Mouse (Mus musculus) CH12F3 (cell line): ENCODE measurements at regions not wholly inside any gene's neighbourhood (a gene's known extent, or its start where the extent isn't known, plus 50 kb on each side); places are given as distances from the start of the nearest gene placed in this dataset.

Experiments used
- in situ Hi-C: fragments of 300-500 bp; cut with MboI; formaldehyde crosslinking; loops from 2 replicates; pipeline ENCODE4 v1.14.3; 2020; ENCODE audit warnings: low sequenced_read_pairs

DNA sequence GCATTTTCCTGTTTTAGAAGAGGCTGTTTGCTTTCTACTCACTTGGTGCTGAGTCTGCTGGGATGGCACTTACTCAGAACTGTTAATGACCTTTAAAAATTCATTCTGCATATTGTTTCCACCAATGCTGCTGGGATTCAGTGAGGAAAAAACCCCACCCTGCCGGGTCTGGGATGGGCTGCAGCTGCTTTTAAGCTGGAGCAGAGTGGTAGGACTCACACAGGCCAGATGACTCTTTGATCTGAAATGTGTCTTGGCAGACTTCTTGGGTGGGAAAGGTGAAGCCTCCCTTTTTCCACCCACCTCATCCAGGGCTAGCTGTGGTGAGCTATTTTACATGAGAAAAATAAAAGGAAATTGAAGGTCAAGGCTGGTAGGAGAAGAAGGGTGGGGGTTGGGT is 56.4 kb upstream of the Ddhd1 start:
- in situ Hi-C loops: no loop called here

DNA sequence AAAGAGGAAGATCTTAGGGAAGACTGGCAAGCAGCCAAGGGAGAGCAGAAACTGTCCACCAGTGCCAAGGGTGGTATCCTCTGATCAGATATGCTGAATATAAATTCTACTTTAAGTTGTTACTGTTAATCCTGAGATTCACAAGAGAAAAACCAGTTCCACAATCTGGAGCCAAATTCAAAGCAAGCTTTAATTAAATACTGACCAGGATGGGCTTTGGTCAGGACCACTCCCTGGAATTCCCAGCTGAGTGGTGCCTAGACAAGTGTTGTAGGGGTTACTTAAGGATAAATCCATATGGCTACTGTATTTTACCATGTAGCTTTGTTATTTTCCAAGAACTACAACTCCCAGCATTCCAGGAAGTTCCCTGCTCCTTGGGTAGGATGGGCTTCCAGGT is 56.8 kb upstream of the Ddhd1 start:
- in situ Hi-C loops: no loop called here

DNA sequence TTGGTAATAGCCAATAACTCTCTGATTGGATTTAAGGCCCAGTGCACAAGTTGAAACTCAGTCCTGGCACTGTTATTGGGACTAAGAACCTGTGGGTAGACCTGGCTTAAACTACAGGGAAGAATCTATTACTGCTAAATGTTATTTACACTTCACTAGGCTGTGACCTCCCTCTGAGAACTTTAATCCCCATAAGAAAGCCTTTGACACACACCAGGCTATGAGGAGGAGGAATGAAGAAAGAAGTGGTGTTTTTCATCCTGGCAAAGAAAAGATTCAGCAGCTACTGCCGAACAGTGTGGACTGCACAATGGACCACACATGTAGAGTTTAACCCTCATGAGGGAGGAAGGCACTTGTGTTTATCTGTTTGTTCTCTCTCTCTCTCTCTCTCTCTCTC is 58.2 kb upstream of the Ddhd1 start:
- in situ Hi-C loops: no loop called here

DNA sequence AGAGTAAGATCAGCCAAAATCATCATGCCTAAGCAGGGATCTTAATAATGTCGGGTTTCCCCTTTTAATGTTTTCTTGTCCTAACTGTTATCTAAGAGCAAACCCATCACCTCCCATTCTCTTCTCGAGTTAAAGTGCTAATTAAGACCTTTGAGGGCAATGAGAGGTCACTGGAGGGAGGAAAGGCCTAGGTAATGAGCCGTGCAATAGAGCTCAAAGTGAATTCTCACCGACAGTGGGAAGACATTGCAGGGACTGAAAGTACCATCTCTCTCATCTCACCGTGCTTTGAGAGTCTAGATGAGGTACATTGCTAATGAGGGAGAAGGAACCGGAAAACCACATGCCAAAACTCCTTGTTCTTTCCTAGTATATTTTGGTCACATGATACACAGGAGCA is 64.9 kb upstream of the Ddhd1 start:
- in situ Hi-C loops: no loop called here

DNA sequence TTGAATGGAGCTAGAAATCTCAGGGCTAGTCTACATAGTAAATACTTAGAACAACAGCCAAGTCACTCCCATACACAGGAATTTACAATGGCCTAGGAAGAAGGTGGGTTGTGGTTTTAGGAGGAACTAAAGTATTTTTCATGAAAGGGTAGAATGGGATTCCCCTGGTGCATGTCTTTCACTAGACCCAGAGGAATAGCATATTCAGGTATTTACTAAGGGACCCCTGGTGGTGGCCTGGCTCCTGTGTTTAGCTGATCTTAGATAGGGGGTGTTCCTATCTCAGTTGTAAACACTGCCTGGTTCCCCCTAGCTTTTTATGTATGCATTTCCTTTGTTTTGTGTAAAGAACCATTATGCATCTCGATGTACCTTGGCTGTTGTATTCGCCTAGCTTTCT is 66.4 kb upstream of the Ddhd1 start:
- in situ Hi-C loops: no loop called here

DNA sequence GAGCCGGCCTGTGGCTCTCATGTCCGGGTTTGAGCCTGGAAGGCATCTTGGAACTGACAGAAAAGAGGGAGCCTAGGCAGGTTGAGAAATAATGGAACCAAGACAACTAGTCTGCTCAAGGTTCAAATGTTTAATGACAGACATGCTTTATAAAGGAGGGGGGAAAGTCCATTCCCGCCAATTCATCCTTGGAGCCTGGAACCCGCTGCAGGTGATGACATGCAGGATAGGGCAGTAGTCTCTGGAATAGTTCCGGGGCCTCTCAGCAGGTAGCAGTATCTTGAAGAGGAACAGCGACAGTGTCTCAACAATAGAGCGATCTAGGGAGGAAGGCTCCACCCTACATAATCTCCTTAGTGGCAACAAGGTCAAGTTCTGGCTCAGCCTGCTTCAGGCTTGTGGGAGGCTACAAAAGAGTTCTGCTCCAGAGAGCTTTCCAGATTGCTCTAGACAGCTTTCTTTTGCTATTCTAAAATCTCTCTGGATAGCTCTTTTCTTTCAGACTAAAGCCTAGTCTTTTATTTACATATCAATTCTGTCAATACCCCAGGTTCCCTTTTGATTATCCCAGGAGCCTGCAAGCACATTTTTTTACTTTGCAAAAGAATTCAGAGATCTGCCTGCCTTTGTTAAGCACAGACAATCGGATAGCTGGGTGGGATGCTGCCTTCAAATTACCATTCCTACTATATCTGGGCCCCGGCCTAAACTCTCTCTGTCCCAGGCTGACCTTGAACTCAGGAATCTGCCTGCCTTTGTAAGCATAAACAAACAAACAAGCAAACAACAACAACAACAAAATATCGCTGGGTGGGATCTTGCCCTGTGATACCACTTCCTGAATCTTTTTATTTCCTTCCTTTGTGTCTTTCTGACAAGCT is 76.8 kb upstream of the Ddhd1 start:
- in situ Hi-C loops: no loop called here

DNA sequence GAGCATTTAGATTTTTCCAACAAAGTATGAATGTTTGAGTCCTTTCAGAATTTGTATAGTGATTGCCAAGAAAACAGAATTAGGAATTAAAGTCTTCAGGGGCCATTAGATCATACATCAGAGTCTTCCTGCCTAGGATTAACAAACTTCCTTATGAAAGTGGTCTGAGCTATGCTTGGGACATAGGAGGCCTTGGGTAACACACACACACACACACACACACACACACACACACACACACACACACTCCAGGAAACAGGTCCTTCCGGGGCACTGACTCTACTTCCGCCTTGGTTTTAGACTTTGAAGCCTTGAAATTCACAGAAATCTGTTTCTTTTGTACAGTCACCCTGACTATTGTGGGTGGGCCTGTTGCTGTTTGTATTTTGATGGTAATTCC is 80.0 kb upstream of the Ddhd1 start:
- in situ Hi-C loops: no loop called here

DNA sequence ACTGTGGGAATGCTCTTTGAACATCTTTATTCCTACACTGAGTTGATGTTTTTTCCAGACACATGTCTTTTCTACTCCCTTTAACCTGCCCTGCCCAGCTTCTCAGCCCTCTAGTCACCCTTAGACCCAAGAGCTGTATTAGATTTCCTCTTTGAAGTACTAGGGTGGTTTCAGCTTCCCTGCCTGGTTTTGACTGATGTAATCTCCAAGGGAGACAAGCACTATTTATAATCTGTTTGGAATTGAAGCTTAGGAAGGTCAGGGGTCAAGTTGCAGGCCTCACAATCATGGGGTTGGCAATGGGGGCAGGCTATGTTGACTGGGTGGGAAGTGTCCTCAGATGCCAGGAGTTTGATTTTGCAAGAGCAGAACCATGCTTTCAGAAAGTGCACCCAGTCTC is 81.7 kb upstream of the Ddhd1 start:
- in situ Hi-C loops: no loop called here

DNA sequence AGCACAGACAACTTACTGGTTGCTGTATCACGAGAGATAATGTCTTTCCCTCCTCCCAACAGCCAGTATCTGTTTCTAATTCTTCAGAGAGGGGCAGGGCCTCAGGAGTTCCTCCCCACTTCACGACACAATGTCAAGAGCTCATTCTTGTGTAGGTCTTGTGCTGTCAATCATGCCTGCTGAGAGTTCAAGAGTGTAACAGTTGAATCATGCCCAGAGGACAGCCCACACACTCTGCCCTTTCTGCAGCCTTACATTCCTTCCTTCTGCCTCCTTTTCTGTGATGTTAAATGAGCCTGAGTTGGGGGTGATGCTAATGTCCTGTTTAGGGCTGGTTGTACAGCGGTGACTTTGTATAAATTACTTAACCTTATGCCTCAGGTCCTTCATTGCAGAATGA is 82.7 kb upstream of the Ddhd1 start:
- in situ Hi-C loops: no loop called here

DNA sequence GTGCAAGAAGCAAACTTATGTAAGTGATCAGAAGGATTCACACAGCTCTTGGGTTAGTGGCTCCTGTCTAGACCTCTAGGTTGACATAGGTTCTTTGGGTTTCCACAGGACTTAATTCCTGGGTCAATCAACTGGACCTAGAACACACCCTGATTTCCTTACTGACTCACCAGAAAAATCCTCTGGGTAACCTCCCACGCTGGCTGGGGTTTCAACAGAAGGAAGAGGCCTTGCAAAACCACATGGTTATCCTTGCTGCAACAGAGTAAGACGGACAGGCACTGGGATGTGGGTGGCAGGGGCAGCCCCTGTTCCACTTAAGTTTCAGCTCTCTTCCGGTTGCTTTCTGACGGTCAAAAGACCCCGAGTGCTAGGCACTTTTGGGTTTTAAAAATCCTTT is 88.2 kb upstream of the Ddhd1 start:
- in situ Hi-C loops: no loop called here

DNA sequence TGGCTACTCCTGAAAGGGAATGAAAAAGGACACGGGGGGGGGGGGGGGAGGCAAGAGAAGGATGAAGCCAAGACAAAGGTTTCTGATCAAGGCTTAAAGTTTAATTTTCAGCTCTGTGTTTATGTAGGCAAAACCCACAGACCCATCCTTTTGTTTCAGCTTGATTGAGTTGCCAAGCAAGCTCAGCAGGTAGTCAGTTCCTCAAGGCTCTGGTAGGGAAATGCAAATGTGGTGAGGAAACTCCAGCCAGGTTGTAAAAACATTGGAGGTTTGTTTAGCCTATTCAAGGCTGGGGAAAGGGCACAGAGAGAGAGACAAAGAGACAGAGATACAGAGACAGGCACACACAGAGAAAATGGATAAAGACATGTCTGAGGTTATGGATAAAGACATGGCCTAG is 99.4 kb upstream of the Ddhd1 start:
- in situ Hi-C loops: no loop called here

DNA sequence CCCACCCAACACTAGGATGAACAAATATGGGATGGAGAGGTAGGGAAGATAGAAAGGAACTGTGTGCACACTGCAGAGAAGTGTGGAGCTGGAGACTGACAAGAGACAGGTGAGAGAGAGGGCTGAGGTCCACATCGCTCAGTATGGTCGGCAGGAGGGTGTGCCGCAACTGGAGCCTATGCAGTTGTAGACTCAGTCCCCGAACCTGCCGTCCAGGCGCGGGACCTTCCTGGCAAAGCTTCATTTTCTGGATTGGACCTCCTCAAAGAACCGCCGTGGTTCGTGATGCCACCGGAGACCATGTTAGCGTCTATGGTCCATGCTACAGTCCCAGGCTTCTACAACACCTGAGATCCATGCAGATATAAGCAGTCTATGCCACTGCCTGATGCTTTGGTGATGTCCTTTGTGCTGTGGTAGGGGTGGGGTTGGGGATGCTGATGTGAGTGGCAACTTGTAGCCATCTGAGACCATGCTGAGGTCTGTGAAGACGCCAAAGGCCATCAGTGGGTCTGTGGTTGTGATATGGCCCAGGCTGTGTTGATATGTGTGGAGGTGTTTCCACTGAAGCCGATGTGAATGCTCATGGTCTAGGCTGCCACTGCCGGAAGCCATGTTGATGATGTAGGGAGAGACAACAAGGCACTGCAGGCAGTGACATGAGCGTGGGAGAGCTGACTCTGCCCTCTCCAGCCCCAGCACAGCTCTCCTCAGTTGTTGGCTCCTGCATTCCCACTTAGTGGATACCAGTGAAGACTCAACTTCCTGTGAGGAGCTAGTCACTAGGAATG is 103.1 kb upstream of the Ddhd1 start:
- in situ Hi-C loops: no loop called here

DNA sequence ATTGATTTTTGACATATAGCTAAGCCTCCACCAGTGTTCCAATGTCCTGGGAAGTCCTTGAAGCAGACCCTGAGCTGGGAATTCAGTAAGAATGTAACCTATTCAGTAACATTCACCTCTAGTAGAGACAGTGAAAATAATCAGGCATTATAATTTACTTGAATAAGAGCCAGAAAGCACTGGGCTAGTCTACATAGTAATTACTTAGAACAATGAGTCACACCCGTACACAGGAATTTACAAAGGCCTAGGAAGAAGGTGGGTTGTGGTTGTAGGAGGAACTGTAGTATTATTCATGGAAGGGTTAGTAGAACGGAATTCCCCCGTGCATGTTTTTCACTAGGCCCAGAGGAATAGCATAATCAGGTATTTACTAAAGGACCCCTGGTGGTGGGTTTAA is 106.3 kb upstream of the Ddhd1 start:
- in situ Hi-C loops: no loop called here

DNA sequence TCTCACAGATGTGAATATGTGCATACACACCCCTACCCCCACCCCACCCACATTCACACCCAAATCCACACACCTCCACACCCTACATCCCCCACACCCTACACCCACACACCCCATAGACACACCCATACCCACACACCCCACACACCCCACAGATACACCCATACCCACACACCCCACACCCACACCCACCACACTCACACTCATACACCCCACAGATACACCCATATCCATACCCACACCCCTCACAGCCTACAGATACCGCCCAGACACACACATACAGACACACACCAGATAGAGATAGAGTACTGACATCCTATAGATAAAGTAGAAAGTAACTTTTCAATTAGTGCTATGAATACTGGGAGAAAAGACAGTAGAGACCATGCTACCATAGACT is 108.6 kb upstream of the Ddhd1 start:
- in situ Hi-C loops: no loop called here

DNA sequence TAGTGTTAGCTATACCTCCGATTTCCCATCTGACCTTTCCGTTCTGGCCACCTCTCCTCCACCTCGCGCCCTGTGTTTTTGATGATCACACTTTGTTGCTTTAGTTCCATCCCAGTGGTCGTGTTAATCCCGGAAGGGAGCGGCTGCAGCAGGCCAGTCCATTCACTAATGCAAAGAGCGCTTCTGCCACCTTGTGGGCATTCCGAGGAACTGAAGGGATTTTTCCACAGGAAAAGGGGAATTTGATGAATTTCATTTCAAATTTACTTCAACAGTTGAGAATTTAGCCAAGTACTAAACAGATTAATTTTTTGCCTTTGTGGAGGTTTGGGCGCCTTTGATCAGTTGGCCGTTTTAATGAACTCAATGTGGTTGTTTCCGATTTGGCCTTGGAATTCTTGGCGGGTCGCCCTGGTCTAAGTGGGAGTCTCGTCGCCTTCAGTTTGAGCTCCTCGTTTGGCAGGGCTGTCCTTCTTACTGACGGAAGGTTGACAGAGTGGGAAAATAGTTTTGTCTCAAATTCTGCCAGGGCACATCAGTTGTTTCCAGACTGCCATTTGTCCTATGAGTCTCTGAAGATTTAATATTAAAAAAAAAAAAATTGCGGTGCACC is 114.8 kb upstream of the Ddhd1 start:
- in situ Hi-C loops: no loop called here

DNA sequence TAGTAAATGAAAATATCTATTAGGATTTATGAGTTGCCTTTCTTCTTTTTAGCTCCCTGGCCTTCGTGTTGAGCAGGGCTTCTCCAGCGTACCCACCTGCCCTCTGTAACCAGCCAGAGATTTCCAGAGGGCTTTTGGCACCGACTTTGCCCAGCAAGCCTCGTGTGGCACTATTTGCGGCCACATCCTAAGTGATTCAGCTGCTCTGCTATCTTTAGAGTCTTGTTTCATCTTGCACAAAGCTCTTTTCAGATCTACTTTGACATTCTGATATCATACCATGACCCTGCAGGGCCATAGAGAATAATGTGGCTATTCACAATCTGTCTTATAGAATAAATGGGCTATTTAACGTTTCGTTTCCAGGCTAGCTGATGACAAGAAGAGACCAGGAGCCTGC is 115.4 kb upstream of the Ddhd1 start:
- in situ Hi-C loops: no loop called here

DNA sequence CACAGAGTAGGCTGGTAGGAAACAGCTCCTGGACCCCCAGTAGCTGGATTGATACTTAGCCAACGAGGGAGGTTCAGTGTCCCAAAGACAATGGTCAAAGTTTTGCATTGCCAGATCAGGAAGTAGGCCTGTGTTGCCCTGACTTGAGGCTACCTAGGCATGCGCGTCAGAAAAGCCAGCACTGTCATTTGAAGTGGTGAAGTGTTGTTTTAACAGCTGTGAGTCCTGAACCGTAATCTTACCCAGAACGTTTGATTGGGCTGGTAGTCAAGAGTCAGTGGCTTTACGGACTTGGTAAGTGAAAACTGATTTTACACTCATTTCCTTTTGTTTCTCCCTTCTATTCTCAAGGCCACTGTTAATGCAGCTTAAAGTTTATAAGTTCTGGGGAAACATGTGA is 123.9 kb upstream of the Ddhd1 start:
- in situ Hi-C loops: no loop called here

DNA sequence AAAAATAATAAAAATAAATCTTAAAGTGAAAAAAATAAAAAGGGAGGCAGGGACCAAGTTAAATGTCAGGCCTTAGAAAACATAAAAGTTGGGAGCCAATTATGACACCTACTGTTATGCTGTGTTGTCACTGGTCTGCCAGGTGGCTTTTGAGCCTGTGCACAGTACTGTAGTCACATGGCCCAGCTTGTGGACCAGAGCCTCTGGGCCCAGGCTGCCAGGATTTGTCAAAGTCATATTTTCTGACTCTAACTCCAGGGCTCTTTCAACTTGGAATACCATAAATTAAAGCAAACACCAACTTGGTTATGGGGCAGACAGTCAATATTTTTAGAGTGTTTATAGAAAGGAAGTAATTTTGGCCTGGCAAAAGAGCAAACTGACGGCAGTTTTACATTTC is 137.0 kb upstream of the Ddhd1 start:
- in situ Hi-C loops: no loop called here

DNA sequence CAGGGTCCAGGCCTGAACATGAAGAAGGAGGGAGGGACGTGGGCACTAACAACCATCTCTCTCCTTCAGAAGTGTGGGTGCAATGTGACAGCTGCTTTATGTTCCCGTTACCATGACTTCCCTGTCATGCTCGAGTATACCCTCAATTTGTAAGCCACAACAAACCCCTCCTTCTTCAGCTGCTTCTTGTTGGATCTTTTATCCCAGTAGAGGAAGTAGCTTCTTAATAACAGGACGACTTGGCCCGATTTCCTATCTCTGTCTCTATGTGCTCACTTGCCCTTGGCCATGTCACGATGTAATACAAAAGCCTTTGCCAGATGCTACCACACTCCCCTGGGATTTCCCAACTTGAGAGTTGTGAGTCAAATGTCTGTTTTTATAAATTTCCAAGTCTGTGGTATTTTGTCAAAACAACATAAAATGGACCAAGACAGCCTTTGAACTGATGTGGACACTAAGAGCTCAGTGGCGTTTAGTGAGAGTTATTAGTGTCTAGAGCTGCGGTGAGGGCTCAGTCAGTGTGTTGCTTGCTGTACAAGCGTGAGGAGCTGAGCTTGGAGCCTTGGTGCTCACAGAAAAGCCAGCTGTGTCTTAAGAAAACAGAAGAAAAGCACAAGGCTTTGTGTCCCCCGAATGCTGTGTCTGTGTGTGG is 138.8 kb upstream of the Ddhd1 start:
- in situ Hi-C loops: no loop called here

DNA sequence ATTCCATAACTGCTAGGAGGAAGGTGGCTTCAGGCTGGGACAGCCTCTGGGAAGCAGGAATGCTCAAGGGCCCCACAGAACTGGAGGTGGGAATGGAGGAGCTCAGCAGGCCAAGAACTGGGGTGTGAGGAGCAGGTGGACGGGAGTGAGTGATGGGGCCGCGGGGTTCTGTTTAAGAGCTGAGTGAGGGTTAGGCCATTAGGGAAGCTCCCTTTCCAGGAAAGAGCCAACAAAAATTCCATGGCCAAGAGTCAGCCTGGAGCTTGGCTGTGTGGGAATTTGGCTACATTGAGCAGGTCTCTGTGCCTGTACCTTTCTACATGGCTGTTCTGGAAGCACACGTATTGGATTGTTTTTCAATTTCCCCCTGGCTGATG is 139.4 kb upstream of the Ddhd1 start:
- in situ Hi-C loops: no loop called here

DNA sequence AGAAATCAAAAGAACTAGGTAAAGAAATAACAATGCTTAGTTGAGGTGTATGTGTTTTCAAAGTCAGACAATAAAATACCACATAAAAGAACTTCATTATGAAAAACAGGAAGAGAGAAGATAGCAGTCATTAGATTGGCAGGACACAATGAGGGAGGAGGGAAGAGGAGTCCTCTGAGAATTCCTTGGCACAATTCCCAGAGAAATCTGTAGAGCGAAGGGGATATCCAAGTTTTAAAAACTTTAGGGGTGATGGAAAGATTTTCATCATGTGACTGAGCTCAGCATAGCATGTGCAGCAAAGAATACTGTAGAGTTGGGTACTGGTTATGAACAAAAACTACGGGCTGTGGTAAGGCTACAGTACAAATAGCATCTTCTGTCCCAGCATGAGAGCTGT is 141.3 kb upstream of the Ddhd1 start:
- in situ Hi-C loops: no loop called here

DNA sequence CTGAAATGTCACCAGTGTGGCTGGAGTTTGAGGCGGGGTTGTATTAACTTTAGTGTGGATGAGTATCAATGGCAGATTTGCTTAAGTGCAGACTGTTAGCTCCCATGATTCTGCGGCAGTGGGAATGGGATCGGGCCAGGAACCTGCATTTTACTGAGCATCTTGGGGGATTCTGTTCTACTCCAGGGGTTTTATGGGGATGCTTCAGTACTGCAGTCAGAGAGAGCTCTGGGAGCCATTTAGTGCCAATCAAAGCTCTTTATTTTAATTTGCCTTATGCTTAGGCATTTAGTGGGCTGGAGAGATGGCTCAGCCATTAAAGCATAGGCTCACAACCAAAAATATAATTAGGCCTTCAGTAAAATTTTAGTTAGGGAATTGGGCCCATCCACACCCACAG is 148.0 kb upstream of the Ddhd1 start:
- in situ Hi-C loops: no loop called here
